Mouse (Mus musculus): ENCODE results near the gene Gse1. TPM values are rescaled to one million over a fixed set of nuclear protein-coding genes. Genes with fewer than 3 reads are reported as not detected.

The Gse1 gene
- polyA plus RNA-seq, 1 experiment = 14.7 TPM

GRCm38 (mm10) chr8:120300601-120301141 is 72.4 kb downstream of the Gse1 start:
- no peak overlapping the region for H3ac ChIP-seq (ENCODE audit: control insufficient read depth, insufficient read length)
- H3K27me3 ChIP-seq (ENCODE audit: control insufficient read depth, insufficient read depth, insufficient read length) = no peaks in the 10 kb centered on the region
- no peak overlapping the region for H3K4me3 ChIP-seq
- H3K36me3 ChIP-seq (ENCODE audit: control insufficient read depth, insufficient read depth) = no peaks in the 10 kb centered on the region
- peak overlapping the region; percentile 22 for H3K4me2 ChIP-seq (ENCODE audit: low read depth)
- TF ChIP-seq SRF (IDR thresholded peaks at IDR 0.05; ENCODE audit: control insufficient read depth, insufficient read length, low read depth) (no peak), MYOD1 (IDR thresholded peaks at IDR 0.05; ENCODE audit: control insufficient read depth in 1 of 3, insufficient read length in 2 of 3, low read depth in 2 of 3) (peak in 2 of 3 experiments; percentile 73 to 89), MYOG (IDR thresholded peaks at IDR 0.05; ENCODE audit: control insufficient read depth in 1 of 3, insufficient read depth in 1 of 3, insufficient read length in 2 of 3, low read depth in 2 of 3) (peak; percentile 27 to 85 (median 85)), REST (IDR thresholded peaks at IDR 0.05; ENCODE audit: insufficient read depth, insufficient read length) (no peak)
- H3K79me2 ChIP-seq (ENCODE audit: control insufficient read depth, insufficient read depth) = peaks cover 18% of the 10 kb centered on the region

GRCm38 (mm10) chr8:120302941-120303675 is 74.9 kb downstream of the Gse1 start:
- Histone ChIP-seq H3K27me3 (ENCODE audit: control insufficient read depth, insufficient read depth, insufficient read length) (no peaks in the 10 kb centered on the region), H3K79me2 (ENCODE audit: control insufficient read depth, insufficient read depth) (peaks cover 6% of the 10 kb centered on the region), H3K4me3 (no peak overlapping the region), H3K4me2 (ENCODE audit: low read depth) (no peak overlapping the region), H3K36me3 (ENCODE audit: control insufficient read depth, insufficient read depth) (no peaks in the 10 kb centered on the region), H3ac (ENCODE audit: control insufficient read depth, insufficient read length) (no peak overlapping the region)
- no peak for TF ChIP-seq CEBPB (IDR thresholded peaks at IDR 0.05; ENCODE audit: insufficient read depth, poor library complexity, severe bottlenecking)
- no peak for TF ChIP-seq E2F4 (IDR thresholded peaks at IDR 0.05; ENCODE audit: insufficient read depth)
- no peak for TF ChIP-seq REST (IDR thresholded peaks at IDR 0.05; ENCODE audit: insufficient read depth, insufficient read length)
- TF ChIP-seq MYOG (IDR thresholded peaks at IDR 0.05; ENCODE audit: control insufficient read depth in 1 of 3, insufficient read depth in 1 of 3, insufficient read length in 2 of 3, low read depth in 2 of 3) = no peak
- no peak for TF ChIP-seq POLR2AphosphoS2 (IDR thresholded peaks at IDR 0.05; ENCODE audit: insufficient read length, low read depth)
- TF ChIP-seq TCF12 (IDR thresholded peaks at IDR 0.05; ENCODE audit: insufficient read depth, poor library complexity, severe bottlenecking) = no peak
- TF ChIP-seq SRF (IDR thresholded peaks at IDR 0.05; ENCODE audit: control insufficient read depth, insufficient read length, low read depth) = no peak
- TF ChIP-seq POLR2A (IDR thresholded peaks at IDR 0.05; ENCODE audit: insufficient read length, low read depth) = no peak
- TF ChIP-seq USF1 (IDR thresholded peaks at IDR 0.05; ENCODE audit: low read depth) = no peak
- TF ChIP-seq MAX (IDR thresholded peaks at IDR 0.05; ENCODE audit: low read depth) = no peak
- no peak for TF ChIP-seq MYOD1 (IDR thresholded peaks at IDR 0.05; ENCODE audit: control insufficient read depth in 1 of 3, insufficient read length in 2 of 3, low read depth in 2 of 3)

DNA sequence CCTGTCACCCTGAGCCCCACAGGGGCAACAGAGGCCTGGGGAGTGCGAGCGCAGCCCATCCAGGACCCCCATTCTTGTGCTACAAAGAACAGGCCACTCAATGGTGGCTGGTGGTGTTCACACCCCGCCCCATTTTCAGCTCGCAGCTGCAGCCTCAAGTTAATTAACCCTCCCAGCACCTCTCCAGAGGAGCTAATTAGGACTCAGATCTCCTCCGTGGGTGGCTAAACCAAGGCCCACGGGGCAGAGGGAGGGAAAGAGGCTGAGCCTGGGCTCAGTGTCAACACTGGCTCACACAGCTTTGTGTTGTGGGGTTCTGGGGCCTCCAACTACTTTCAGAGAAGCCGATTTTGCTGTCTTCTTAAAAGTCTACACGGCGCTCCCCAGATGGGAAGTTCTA is 75.8 kb downstream of the Gse1 start:
- Histone ChIP-seq H3K4me3 (no peak overlapping the region), H3K27me3 (ENCODE audit: control insufficient read depth, insufficient read depth, insufficient read length) (no peaks in the 10 kb centered on the region), H3K36me3 (ENCODE audit: control insufficient read depth, insufficient read depth) (no peaks in the 10 kb centered on the region), H3K4me2 (ENCODE audit: low read depth) (no peak overlapping the region), H3K79me2 (ENCODE audit: control insufficient read depth, insufficient read depth) (peaks cover 4% of the 10 kb centered on the region), H3ac (ENCODE audit: control insufficient read depth, insufficient read length) (no peak overlapping the region)
- no peak for TF ChIP-seq SRF (IDR thresholded peaks at IDR 0.05; ENCODE audit: control insufficient read depth, insufficient read length, low read depth)

- Histone ChIP-seq H3K4me2 (ENCODE audit: low read depth) (no peak overlapping the region), H3K79me2 (ENCODE audit: control insufficient read depth, insufficient read depth) (peaks cover 10% of the 10 kb centered on the region), H3K27me3 (ENCODE audit: control insufficient read depth, insufficient read depth, insufficient read length) (no peaks in the 10 kb centered on the region), H3K4me3 (no peak overlapping the region), H3K36me3 (ENCODE audit: control insufficient read depth, insufficient read depth) (no peaks in the 10 kb centered on the region), H3ac (ENCODE audit: control insufficient read depth, insufficient read length) (no peak overlapping the region)
- no peak for TF ChIP-seq REST (IDR thresholded peaks at IDR 0.05; ENCODE audit: insufficient read depth, insufficient read length)
- no peak for TF ChIP-seq MYOD1 (IDR thresholded peaks at IDR 0.05; ENCODE audit: control insufficient read depth in 1 of 3, insufficient read length in 2 of 3, low read depth in 2 of 3)
- no peak for TF ChIP-seq MYOG (IDR thresholded peaks at IDR 0.05; ENCODE audit: control insufficient read depth in 1 of 3, insufficient read depth in 1 of 3, insufficient read length in 2 of 3, low read depth in 2 of 3)
Measured at GRCm38 (mm10) chr8:120305800-120306385, 77.6 kb downstream of the Gse1 start.

DNA sequence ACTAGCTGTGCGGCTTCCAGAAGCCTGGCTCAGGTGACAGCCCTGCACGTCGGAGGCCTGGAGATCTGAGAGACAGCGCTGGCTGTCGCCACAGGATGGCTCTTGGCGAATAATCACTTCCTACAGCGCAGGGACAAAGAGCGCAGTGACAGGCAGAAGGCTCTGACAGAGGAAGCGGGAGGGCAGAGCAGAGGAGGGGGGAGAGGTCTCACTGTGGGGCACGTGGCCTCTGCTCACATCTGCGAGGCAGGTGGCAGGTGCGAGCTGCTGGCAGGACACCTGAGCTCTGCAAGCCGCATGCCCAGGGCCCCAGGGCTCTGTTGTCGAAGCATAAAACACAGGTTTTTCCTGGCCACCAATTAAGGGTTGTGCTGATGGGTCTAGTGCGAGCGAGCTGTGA is 78.8 kb downstream of the Gse1 start:
- no peak overlapping the region for H3ac ChIP-seq (ENCODE audit: control insufficient read depth, insufficient read length)
- TF ChIP-seq REST (IDR thresholded peaks at IDR 0.05; ENCODE audit: insufficient read depth, insufficient read length) = no peak
- no peak for TF ChIP-seq E2F4 (IDR thresholded peaks at IDR 0.05; ENCODE audit: insufficient read depth)
- TF ChIP-seq MAX (IDR thresholded peaks at IDR 0.05; ENCODE audit: low read depth) = no peak
- no peak for TF ChIP-seq SRF (IDR thresholded peaks at IDR 0.05; ENCODE audit: control insufficient read depth, insufficient read length, low read depth)
- no peak overlapping the region for H3K4me3 ChIP-seq
- H3K79me2 ChIP-seq (ENCODE audit: control insufficient read depth, insufficient read depth) = peaks cover 10% of the 10 kb centered on the region
- no peak overlapping the region for H3K4me2 ChIP-seq (ENCODE audit: low read depth)
- no peaks in the 10 kb centered on the region for H3K27me3 ChIP-seq (ENCODE audit: control insufficient read depth, insufficient read depth, insufficient read length)
- no peaks in the 10 kb centered on the region for H3K36me3 ChIP-seq (ENCODE audit: control insufficient read depth, insufficient read depth)

Data from myocyte (in vitro differentiated cells).